Mouse (Mus musculus) CH12F3 (cell line): ENCODE measurements around the gene Selenov.
"Not testable (repeated sequence)": the region's sequence is repeated elsewhere in the genome, so short reads cannot be mapped to it uniquely, and the experiment has no call there.

Experiments used
- in situ Hi-C: fragments of 300-500 bp; cut with MboI; formaldehyde crosslinking; loops from 2 replicates; pipeline ENCODE4 v1.14.3; 2020; ENCODE audit warnings: low sequenced_read_pairs

Gene Selenov

GRCm38 (mm10) chr7:28298837-28299625 is 8.0 kb upstream of the Selenov start:
- in situ Hi-C loops: no loop called here

DNA sequence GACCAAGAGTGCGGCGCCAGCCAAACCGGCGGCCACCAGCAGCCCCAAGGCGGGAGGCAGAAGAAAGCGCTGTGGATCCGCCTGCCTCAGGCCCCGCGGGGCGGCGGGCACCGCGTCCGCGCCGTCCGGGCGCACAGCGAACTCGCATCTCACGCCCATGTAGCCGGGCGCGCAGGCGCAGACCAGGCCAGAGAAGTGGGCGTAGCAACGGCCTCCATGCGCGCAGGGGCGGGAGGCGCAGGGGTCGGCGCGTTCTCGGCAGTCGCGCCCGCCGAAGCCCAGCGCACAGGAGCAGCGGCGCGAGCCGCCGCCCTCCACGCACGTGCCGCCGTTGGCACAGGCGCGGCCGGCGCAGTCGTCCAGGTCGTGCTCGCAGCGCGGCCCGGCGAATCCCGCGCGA is 3.5 kb upstream of the Selenov start:
- in situ Hi-C loops: no loop called here

DNA sequence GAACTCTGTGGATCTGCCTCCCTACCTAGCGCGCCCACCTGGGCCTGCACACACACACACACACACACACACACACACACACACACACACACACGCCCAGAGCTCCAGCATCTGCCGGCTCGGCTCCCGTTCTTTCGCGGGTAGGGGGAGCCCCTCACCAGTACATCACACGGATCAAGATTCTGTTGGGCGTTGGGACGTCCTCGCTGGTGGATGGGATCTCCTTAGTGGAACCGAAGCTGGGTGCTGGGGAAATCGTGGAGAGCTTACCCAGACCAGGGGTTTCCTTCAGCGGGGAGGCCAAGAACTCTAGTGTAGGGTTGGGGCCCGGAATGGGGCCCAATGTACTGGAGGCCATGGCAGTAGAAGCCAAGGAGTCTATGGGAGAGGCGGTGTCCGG is 821 bp downstream of the Selenov start:
- in situ Hi-C loops: no loop called here

GRCm38 (mm10) chr7:28280630-28281029 is 10.4 kb downstream of the Selenov start:
- in situ Hi-C loops: no loop called here

DNA sequence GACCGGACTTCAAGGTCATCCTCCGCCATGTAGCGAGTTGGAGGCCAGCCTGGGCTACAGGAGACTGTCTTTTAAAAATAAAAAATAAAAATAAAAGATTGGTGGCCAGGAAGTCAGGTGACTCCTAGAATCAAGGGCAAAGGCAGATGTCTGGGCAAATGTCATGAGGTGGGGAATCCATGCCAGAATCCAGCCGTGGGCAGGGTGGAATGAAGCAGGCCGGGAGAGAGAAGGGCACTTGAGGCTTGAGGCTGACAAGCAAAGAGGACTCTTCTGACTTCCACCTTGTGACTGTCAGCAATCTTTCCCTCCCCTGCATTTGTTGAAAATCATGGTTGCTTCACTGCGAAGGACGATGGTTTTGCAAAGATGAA is 12.7 kb downstream of the Selenov start:
- in situ Hi-C loops: no loop called here

DNA sequence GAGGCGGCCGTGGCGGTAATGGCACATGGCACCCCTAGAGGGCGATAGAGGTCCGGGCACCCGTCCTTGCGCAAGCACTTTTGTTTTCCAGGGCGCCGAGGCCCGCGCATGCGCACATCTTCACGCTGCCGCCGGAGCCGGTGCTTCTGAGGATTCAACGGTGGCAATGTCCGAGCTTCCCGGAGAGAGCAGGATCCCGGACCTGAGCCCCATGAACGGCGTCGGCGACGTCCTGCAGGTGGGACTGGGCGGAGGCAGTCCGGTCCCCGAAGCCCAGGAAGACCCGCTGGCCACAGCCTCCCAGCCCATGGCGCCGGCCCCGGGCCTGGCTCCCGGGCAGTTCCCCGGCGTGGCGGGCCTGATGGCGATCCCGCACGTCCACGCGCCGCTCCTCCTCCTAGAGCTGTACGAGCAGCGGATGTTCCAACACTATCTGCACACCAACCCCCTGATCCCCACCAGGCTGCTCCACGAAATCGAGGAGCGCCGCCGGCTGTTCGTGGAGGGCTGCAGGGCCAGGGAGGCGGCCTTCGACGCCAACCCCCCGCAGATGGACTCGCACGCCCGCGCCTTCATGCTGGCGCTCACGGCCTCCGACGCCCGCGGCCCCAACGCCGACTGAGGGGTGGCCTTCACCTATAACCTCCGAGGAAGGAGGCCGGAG is 13.2 kb downstream of the Selenov start, which contains the start of gene Eid2b:
Eid2b (plus strand) TSS at position 125 of the 664 bp plus-strand sequence.
- in situ Hi-C loops: no loop called here

DNA sequence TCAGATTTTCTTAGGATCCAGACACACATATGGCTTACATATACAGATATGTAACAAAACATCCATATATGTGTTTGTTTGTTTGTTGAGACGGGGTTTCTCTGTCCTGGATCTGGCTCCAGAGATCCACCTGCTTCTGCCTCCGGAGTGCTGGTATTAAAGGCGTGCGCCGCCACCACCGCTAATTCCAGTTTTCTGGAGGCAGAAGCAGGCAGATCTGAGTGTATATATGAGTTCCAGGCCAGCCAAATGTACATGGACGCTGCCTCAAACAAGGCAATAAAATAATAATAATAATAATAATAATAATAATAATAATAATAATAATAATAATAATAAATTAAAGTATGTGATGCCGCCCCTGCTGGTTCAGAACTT is 13.8 kb downstream of the Selenov start:
- in situ Hi-C loops: no loop called here

GRCm38 (mm10) chr7:28271761-28272160 is 19.2 kb downstream of the Selenov start:
- in situ Hi-C loops: no loop called here

GRCm38 (mm10) chr7:28269355-28269754 is 21.6 kb downstream of the Selenov start:
- in situ Hi-C loops: no loop called here

DNA sequence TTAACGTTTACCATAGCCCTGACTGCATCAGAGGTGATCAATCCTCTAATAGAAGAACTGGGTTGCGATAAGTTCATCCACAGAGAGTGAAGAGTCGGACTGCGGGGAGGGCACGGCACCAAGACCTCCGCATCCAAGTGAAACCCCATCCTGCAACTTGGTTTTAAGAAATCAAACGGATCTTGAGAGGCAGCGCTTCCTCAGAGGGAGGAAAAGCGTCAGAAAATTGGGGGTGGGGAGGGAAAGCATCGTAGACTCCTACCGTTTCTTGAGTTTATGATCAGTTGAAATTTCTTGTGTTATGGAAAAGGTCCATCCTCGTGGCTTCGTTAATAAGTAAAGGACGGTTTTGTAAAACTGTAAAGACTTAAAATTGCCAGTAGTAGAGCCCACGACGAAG is 22.4 kb downstream of the Selenov start:
- in situ Hi-C loops: no loop called here

DNA sequence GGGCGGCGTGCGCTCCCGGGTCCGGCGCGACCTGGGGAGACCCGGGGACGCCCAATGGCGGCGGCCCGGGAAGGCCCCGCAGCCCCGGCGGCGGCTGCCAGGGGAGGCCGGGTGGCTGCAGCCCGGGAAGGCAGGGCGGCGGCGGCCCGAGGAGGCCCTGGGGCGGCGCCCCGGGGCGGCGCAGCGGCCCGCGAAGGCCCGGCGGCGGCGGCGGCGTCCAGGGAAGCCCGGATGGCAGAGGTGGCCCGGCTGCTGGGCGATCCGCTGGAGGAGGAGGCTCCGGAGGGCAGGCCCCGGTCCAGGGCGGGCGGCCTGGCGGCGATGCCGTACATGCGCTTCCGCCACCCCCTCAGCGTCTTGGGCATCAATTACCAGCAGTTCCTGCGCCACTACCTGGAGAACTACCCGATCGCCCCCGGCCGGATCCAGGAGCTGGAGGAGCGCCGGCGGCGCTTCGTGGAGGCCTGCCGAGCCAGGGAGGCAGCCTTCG is 22.9 kb downstream of the Selenov start:
- in situ Hi-C loops: no loop called here

GRCm38 (mm10) chr7:28267129-28268041 is 23.6 kb downstream of the Selenov start, which contains the start of gene Eid2:
TSS of gene Eid2 (plus strand) at chr7:28267881.
- in situ Hi-C loops: no loop called here

- in situ Hi-C loops: no loop called here
Observed at GRCm38 (mm10) chr7:28265391-28265790, 25.6 kb downstream of the Selenov start.

DNA sequence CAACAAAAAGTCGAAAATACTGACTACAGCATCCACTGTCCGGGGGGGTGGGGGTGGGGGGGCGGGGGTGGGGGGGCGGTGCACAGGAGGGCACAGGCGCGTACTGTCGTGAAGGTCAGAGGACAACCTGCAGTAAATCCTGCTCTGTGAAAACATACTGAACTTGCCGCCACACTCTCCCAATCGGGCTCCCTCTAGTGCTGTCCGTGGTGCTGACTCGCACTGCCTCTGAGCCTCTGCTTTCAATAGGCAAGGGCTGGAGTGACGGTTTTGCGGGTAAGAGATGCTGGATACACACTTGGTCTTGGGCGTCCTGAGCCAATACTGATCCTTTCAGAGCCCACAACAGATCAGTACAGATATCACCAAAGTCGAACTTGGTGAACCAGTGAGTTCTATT is 27.2 kb downstream of the Selenov start:
- in situ Hi-C loops: no loop called here

DNA sequence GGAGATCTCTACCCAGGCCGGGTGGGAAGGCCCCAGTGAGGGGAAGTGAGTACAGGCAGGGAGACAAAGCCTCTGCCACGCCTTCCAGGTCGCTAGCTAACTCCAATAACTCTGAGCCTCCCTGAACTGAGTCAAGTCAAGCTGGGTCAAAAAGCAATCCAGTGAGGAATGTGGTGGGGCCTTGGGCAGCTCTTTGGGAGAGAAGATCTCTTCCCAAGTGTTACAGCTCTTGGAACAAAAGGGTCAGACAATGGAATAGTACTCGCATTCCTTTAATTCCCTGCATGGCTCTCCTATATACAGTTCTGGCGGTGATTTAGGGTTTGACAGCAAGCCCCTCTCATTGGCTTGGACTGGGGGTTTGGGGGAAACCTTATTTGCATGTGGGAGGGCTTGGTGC is 28.1 kb downstream of the Selenov start:
- in situ Hi-C loops: no loop called here

GRCm38 (mm10) chr7:28255476-28255875 is 35.5 kb downstream of the Selenov start:
- in situ Hi-C loops: no loop called here

GRCm38 (mm10) chr7:28254591-28254990 is 36.4 kb downstream of the Selenov start:
- in situ Hi-C loops: no loop called here

- in situ Hi-C loops: no loop called here
Observed at GRCm38 (mm10) chr7:28251976-28252375, 39.0 kb downstream of the Selenov start.

DNA sequence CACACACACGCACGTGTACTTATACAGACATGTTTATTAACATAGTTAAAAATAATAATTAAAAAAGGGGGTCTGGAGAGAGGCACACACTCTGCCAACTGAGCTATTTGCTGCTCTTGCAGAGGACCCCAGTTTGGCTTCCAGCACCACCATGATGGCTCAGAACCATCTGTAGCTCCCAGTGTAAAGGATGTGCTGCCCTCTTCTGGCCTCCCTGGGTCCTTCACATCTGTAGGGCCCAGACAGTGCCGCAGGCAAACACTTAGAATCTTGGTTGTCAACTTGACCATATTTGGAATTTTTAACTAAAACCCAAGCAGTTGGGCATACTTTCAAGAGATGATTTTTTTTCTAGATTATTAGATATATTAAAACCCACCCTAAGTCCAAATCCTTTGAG is 42.0 kb downstream of the Selenov start:
- in situ Hi-C loops: no loop called here

GRCm38 (mm10) chr7:28243943-28244342 is 47.0 kb downstream of the Selenov start:
- in situ Hi-C loops: not testable (repeated sequence)
